Comparison of ENCODE assay signal across 9 mouse cellular contexts in the genomic region with DNA sequence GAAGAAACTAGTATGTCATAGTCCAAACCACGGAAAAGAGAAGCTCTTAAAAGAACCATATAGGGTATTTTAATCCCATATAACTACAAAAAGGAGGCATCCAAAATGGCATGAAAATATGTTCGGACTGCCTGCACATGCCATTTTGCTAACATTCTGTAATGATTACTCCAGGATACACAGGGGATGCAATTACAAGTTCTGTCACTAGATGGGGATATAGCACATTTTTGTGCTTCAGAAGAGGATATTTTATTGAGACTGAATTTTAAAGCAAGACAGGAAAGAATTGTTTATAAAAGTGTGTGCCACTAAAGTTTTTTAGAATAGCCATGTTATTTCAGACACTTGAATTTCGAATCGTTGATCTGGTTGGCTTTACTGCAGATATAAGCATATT. TPM values are rescaled to one million over a fixed set of nuclear protein-coding genes. Genes with fewer than 3 reads are reported as not detected.
DNase-seq lines count a peak whose midpoint lies in the region; ATAC-seq lines count a peak whose summit lies in the region.
"Had no signal": no experiment of that assay in that cellular context is flagged by ENCODE, and none has a peak within 500 bp of the region (broad histone marks: within the 10 kb centered on the region; RNA-seq: fewer than 3 reads in every experiment).

No protein-coding gene starts in this region.

- no peaks in the 10 kb centered on the region for H3K9me3 ChIP-seq in neural tube, embryonic 11.5 days (ENCODE audit: control insufficient read depth, low read length)
- H3K9me3 ChIP-seq: limb, embryonic 15.5 days had no signal

- peak; percentile 92 for ATAC-seq in frontal cortex, adult (ENCODE audit: low TSS enrichment)
- no peak for ATAC-seq in neural tube, embryonic 11.5 days (ENCODE audit: insufficient read depth, low FRiP score, low TSS enrichment)

- H3K4me3 ChIP-seq in neural tube, embryonic 11.5 days (ENCODE audit: low read depth, low read length) = no peak overlapping the region
- H3K4me3 ChIP-seq: limb, embryonic 15.5 days had no signal

- H3K4me2 ChIP-seq in neural tube, embryonic 11.5 days (ENCODE audit: low read depth) = no peak overlapping the region
- H3K4me2 ChIP-seq: limb, embryonic 15.5 days had no signal

- WGBS in neural tube, embryonic 11.5 days = 17% methylated on average over 4 of the region's 4 CpGs

- H3K27me3 ChIP-seq in neural tube, embryonic 11.5 days (ENCODE audit: control insufficient read depth, insufficient read depth, low read length) = no peaks in the 10 kb centered on the region
- H3K27me3 ChIP-seq: limb, embryonic 15.5 days had no signal

- intact Hi-C loops in heart, postnatal 25 days (cut with DNase I) = loop anchor here (1.0 kb wide), 1 partner anchor 155 kb away; no protein-coding TSS in a partner anchor

- no peak for DNase-seq in frontal cortex, postnatal 14 days (ENCODE audit: low spot score in 2 of 2)
- peak; percentile 23 for DNase-seq in neural tube, embryonic 11.5 days (ENCODE audit: low spot score)
- DNase-seq in neural tube, embryonic 10.5 days (ENCODE audit: extremely low spot score, low spot score) = no peak
- DNase-seq in embryo, embryonic 9.5 days (ENCODE audit: extremely low spot score) = peak; percentile 63
- peak; percentile 24 for DNase-seq in lung, postnatal 14 days
- DNase-seq in urinary bladder, postnatal 4 days (ENCODE audit: low spot score in 2 of 2) = no peak
- no peak for DNase-seq in heart, postnatal 25 days (ENCODE audit: low spot score)

- H3K27ac ChIP-seq in neural tube, embryonic 11.5 days (ENCODE audit: low read depth, low read length) = no peak overlapping the region
- H3K27ac ChIP-seq: limb, embryonic 15.5 days had no signal

- H3K9ac ChIP-seq in neural tube, embryonic 11.5 days (ENCODE audit: low read length) = no peak overlapping the region
- H3K9ac ChIP-seq: limb, embryonic 15.5 days had no signal

- no peaks in the 10 kb centered on the region for H3K36me3 ChIP-seq in neural tube, embryonic 11.5 days (ENCODE audit: control insufficient read depth, insufficient read depth, low read length)

- no peaks in the 10 kb centered on the region for H3K4me1 ChIP-seq in neural tube, embryonic 11.5 days (ENCODE audit: control insufficient read depth, insufficient read depth, low read length)
- H3K4me1 ChIP-seq: limb, embryonic 15.5 days had no signal

RNA-seq across cellular contexts. Expression of gene Rpl22l1, which starts 9.1 kb away (rescaled TPM):
- 307 and 333 TPM in 2 replicates for polyA plus RNA-seq in neural tube, embryonic 11.5 days (2014; fragmentation: Nextera tagmentation; extraction: Ambion mirVana)
- total RNA-seq in heart, postnatal 25 days (2021) = 10 to 100 TPM; 91.5 to 95.1 TPM

RNA-seq across cellular contexts. Expression of gene Eif5a2, which starts 33.3 kb away (rescaled TPM):
- 18.0 and 19.3 TPM in 2 replicates for polyA plus RNA-seq in neural tube, embryonic 11.5 days (2014; fragmentation: Nextera tagmentation; extraction: Ambion mirVana)
- 1 to 10 TPM in 1 of 2 experiments, under 1 TPM in 1; 0.95 to 1.2 TPM for total RNA-seq in heart, postnatal 25 days (2021)

Comparison
In these comparisons a context has a peak if more than half of its experiments do, and no peak if none do; other contexts are left out.
1. DNase-seq: peak in neural tube, embryonic 11.5 days (single experiment), embryo, embryonic 9.5 days (single experiment) and lung, postnatal 14 days (single experiment); none in frontal cortex, postnatal 14 days (0 of 2), neural tube, embryonic 10.5 days (single experiment), urinary bladder, postnatal 4 days (0 of 2) and heart, postnatal 25 days (single experiment).